Mouse (Mus musculus) layer of hippocampus, adult 9-11 months (tissue): ENCODE measurements at regions not wholly inside any gene's neighbourhood (a gene's known extent, or its start where the extent isn't known, plus 50 kb on each side); places are given as distances from the start of the nearest gene placed in this dataset.

Experiments used
- DNase-seq: peaks from one replicate; pipeline ENCODE4 v3.0.0; 2022

- DNase-seq: no peak
Observed at GRCm38 (mm10) chr4:107736866-107737265, 52.8 kb upstream of the Dmrtb1 start.

- peak; percentile 74 for DNase-seq
Observed at GRCm38 (mm10) chr4:107737907-107738306, 53.9 kb upstream of the Dmrtb1 start.

GRCm38 (mm10) chr4:107738776-107739175, 54.7 kb upstream of the Dmrtb1 start:
- DNase-seq: no peak

DNA sequence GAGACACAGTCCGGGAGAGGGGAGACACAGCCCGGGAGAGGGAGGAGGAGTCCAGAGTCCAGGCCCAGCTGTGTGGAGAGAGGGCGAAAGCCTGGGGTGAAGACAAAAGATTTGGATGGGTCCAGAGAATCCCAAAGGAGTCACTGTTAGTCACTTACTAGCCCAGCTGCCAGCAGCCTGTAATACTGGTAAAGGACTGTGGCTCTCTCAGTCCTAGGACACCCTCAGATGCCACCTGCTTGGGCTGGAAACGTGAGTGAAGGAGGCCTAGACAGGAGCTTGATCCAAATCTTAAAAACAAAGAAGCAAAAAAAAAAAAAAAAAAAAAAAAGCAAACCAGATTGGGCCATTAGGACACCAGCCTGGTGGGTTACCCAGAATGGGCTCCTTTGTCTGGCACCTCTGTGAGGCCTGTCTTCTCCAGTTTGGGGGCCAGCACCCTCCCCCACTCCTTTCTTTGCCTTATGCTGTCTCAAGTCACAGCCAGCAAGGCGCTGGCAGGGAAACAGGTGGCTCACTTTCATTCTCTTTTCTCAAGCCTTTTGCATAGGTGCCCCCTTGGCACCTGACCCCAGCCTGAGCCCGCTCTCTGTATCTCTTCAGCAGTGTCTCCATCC, 55.9 kb upstream of the Dmrtb1 start:
- DNase-seq: no peak

GRCm38 (mm10) chr4:107743646-107744045, 58.4 kb upstream of the Lrp8 start:
- DNase-seq: no peak

DNA sequence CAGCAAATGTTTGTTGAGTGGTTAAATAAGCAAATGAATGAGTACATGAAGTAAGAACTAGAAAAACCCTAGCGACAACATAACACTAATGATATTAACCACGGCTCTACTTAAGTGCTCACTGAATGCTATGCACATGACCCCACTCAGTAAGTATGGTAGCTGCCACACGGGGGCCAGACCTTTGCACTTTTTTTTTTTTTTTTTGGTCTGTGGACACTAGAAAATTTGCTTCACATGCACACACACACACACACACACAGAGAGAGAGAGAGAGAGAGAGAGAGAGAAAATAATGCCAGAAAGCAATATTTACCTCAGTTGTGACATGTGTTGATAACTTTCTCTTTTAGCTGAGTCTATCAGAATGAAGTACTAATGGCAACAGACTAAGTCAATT, 55.7 kb upstream of the Lrp8 start:
- DNase-seq: no peak

DNA sequence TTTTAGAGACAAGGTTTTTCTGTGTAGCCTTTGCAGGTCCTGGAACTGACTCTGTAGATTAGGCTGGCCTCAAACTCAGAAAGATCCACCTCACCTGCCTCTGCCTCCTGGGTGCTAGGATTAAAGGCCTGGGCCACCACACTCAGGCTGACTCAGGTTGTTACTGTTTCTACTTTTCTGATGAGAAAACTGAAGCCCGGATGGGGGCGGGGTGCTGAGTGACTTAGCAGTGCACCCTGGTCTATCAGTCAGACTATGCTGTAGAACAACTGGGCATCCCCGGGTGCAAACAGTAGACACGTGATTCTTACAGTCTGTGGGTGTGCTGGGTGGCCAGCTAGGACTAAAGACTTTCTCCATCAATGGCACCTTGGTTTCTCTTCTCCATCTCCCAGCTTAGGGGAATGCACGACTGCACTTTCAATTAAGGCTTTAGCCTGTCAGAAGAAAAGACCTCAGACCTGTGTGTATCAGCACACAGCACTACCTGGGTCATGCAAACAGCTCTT, 55.1 kb upstream of the Lrp8 start:
- DNase-seq: no peak

DNA sequence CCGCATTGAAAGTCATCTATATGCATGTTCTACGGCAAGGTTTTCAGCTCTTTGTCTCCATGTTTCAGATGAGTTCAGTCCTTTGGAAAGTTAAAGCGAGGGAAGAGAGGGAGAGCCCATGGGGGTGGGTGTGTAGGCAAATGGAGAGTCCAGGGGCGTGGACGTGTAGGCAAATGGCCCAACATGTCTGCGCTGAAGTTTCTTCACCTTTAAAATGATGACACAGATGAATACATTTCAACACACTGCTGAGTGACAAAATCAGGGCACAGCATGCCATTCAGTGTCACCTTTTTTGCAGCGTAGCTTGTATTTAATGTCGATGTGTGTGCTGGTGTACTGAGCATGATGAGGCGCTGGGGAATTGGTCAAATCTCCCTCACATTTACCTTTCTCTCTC, 54.6 kb upstream of the Lrp8 start:
- no peak for DNase-seq

GRCm38 (mm10) chr4:107747907-107748628, 54.0 kb upstream of the Lrp8 start:
- no peak for DNase-seq

DNA sequence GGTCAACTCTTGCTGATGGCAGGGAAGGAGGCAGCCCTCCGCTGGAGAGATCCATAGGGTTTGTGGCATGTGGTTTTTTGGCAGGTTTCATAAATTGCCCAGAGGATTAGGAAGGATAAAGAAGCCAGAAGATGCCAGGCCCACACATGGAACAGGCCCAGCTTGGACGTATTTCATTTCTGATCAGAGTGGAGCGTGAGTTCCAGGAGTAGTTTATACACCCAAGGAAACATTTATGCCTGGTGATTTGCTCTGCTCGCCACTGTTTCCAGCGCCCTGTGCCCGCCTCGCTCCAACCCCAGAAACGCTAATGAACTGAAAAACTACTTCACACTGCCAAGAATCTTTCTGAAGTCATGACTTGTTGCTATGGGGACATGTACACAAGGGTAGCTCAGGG, 53.0 kb upstream of the Lrp8 start:
- DNase-seq: no peak

DNA sequence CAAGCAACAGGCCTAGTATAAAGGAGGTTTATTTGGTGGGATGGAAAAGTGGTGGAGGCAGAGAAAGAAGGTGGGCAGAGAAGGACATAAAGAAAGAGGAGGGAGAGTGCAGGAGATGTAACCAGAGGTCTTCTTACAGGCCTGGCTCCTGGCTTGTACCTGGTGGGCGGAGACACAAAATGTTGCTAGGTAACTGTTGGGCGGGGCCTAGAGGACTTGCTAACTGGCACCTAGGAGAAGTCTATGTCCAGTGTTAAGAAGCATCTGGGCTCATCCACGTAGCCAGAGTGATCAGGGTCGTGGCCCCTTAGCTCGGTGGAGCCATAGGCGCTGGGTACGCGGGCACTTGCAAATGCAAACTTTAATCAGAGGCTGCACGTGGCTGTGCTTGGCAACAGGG, 52.0 kb upstream of the Lrp8 start:
- no peak for DNase-seq
